Mouse (Mus musculus) Patski (cell line): ENCODE data around the gene Plppr1. TPM values are rescaled to one million over a fixed set of nuclear protein-coding genes. Genes with fewer than 3 reads are reported as not detected.

Experiments
- ATAC-seq: fragments of 100-300 bp; one replicate; pipeline ENCODE4 v1.8.0; 2021
- CTCF ChIA-PET: fragments of 350-600 bp; sonication (Branson Sonifier 250); formaldehyde crosslinking; loops from one replicate; lab custom pipeline; 2022; ENCODE audit warnings: inconsistent platforms; lab: Charles Lee
- POLR2A ChIA-PET: fragments of 350-600 bp; sonication (Branson Sonifier 250); formaldehyde crosslinking; loops from one replicate; lab custom pipeline; 2022; ENCODE audit warnings: antibody characterized with exemption, inconsistent platforms; lab: Charles Lee
- DNase-seq: peaks from one replicate; pipeline ENCODE4 v3.0.0-alpha.2; 2011; ENCODE audit warnings: low read depth, low spot score
- H3K27me3 ChIP-seq: fragments of 371-371 bp; one replicate; pipeline ENCODE4 v1.5.1; 2021
- CTCF ChIP-seq: fragments of 100-300 bp; IDR thresholded peaks from one replicate; pipeline ENCODE4 v1.5.1; 2021
- in situ Hi-C: fragments of 300-500 bp; cut with MboI; formaldehyde crosslinking; loops from 3 replicates; pipeline ENCODE4 v1.11.1; 2018; ENCODE audit warnings: low pct_unique_long_range_greater_than_20kb, mixed read lengths
- polyA plus RNA-seq: library from polyadenylated mRNA; unstranded; gene quantifications from one replicate; pipeline ENCODE4 v1.2.3, GENCODE M21; 2021

Gene Plppr1
- polyA plus RNA-seq, 1 experiment from 2014 or later = 0.14 TPM

GRCm38 (mm10) chr4:49072886-49073285, 13.8 kb downstream of the Plppr1 start:
- POLR2A ChIA-PET = no interaction called here
- in situ Hi-C loops = no loop called here
- no peaks in the 10 kb centered on the region for H3K27me3 ChIP-seq
- CTCF ChIA-PET = no interaction called here
- DNase-seq (no peak), ATAC-seq (no peak)
- no peak for TF ChIP-seq CTCF

- ChIA-PET POLR2A (no interaction called here), CTCF (no interaction called here)
- in situ Hi-C loops = no loop called here
- DNase-seq (no peak), ATAC-seq (no peak)
- peaks cover 3% of the 10 kb centered on the region for H3K27me3 ChIP-seq
- no peak for TF ChIP-seq CTCF
Observed at GRCm38 (mm10) chr4:49075881-49076280, 16.8 kb downstream of the Plppr1 start.

- DNase-seq (no peak), ATAC-seq (no peak)
- CTCF ChIA-PET = no interaction called here
- in situ Hi-C loops = no loop called here
- POLR2A ChIA-PET = no interaction called here
- no peak for TF ChIP-seq CTCF
- H3K27me3 ChIP-seq = peaks cover 3% of the 10 kb centered on the region
Observed at GRCm38 (mm10) chr4:49079399-49079798, 20.3 kb downstream of the Plppr1 start.

GRCm38 (mm10) chr4:49088205-49088604, 29.1 kb downstream of the Plppr1 start:
- ChIA-PET CTCF (no interaction called here), POLR2A (no interaction called here)
- no peak for TF ChIP-seq CTCF
- no peaks in the 10 kb centered on the region for H3K27me3 ChIP-seq
- no peak for ATAC-seq
- in situ Hi-C loops = no loop called here
- no peak for DNase-seq

GRCm38 (mm10) chr4:49090461-49090860, 31.4 kb downstream of the Plppr1 start:
- no peak for ATAC-seq
- ChIA-PET POLR2A (no interaction called here), CTCF (no interaction called here)
- in situ Hi-C loops = no loop called here
- no peak for TF ChIP-seq CTCF
- no peaks in the 10 kb centered on the region for H3K27me3 ChIP-seq
- DNase-seq = no peak

GRCm38 (mm10) chr4:49099448-49099847, 40.4 kb downstream of the Plppr1 start:
- DNase-seq (no peak), ATAC-seq (no peak)
- in situ Hi-C loops = no loop called here
- no peaks in the 10 kb centered on the region for H3K27me3 ChIP-seq
- POLR2A ChIA-PET = no interaction called here
- TF ChIP-seq CTCF = no peak
- CTCF ChIA-PET = interaction anchor here (1.2 kb wide), 1 partner anchor 54 kb away, joined by 3 read pairs; no protein-coding TSS in a partner anchor

- DNase-seq = no peak
- in situ Hi-C loops = no loop called here
- no peak for TF ChIP-seq CTCF
- ChIA-PET POLR2A (interaction anchor here (0.7 kb wide), 1 partner anchor 175 kb away, joined by 3 read pairs; no protein-coding TSS in a partner anchor), CTCF (no interaction called here)
- ATAC-seq = no peak
- no peaks in the 10 kb centered on the region for H3K27me3 ChIP-seq
Observed at GRCm38 (mm10) chr4:49101934-49102768, 43.1 kb downstream of the Plppr1 start.

GRCm38 (mm10) chr4:49102769-49103193, 43.7 kb downstream of the Plppr1 start:
- DNase-seq (no peak), ATAC-seq (no peak)
- TF ChIP-seq CTCF = no peak
- ChIA-PET POLR2A (interaction anchor here (0.7 kb wide), 1 partner anchor 176 kb away, joined by 3 read pairs; no protein-coding TSS in a partner anchor), CTCF (no interaction called here)
- in situ Hi-C loops = no loop called here
- no peaks in the 10 kb centered on the region for H3K27me3 ChIP-seq

- in situ Hi-C loops = no loop called here
- CTCF ChIA-PET = no interaction called here
- DNase-seq (no peak), ATAC-seq (no peak)
- H3K27me3 ChIP-seq = no peaks in the 10 kb centered on the region
- POLR2A ChIA-PET = no interaction called here
- TF ChIP-seq CTCF = no peak
Observed at GRCm38 (mm10) chr4:49104860-49105259, 45.8 kb downstream of the Plppr1 start.

GRCm38 (mm10) chr4:49107895-49108294, 48.8 kb downstream of the Plppr1 start:
- POLR2A ChIA-PET = interaction anchor here (0.7 kb wide), 1 partner anchor 316 kb away, joined by 3 read pairs; no protein-coding TSS in a partner anchor

GRCm38 (mm10) chr4:49108371-49108770, 49.3 kb downstream of the Plppr1 start:
- no peak for TF ChIP-seq CTCF
- ChIA-PET POLR2A (no interaction called here), CTCF (no interaction called here)
- H3K27me3 ChIP-seq = no peaks in the 10 kb centered on the region
- DNase-seq = no peak
- no peak for ATAC-seq
- in situ Hi-C loops = no loop called here

More at GRCm38 (mm10) chr4:49107895-49108294, 48.8 kb downstream of the Plppr1 start:
- in situ Hi-C loops = no loop called here
- no peaks in the 10 kb centered on the region for H3K27me3 ChIP-seq
- DNase-seq = no peak
- ATAC-seq = no peak
- TF ChIP-seq CTCF = no peak
- CTCF ChIA-PET = no interaction called here
